ENCODE assay signal across 35 mouse cellular contexts in genomic region chr9:66383417-66383816, GRCm38 (mm10).
"Had no signal": no experiment of that assay in that cellular context is flagged by ENCODE, and none has a peak within 500 bp of the region (broad histone marks: within the 10 kb centered on the region; RNA-seq: fewer than 3 reads in every experiment).

No protein-coding gene starts in this region.

- H3K27me3 ChIP-seq: heart, embryonic 12.5 days; heart, embryonic 13.5 days; heart, embryonic 15.5 days; hindbrain, embryonic 12.5 days; hindbrain, embryonic 13.5 days; hindbrain, embryonic 15.5 days; intestine, embryonic 15.5 days; kidney, embryonic 15.5 days had no signal

- H3K4me3 ChIP-seq: heart, embryonic 12.5 days; heart, embryonic 13.5 days; heart, embryonic 15.5 days; hindbrain, embryonic 10.5 days; hindbrain, embryonic 12.5 days; hindbrain, embryonic 13.5 days; hindbrain, embryonic 15.5 days; intestine, embryonic 15.5 days; kidney, embryonic 15.5 days; layer of hippocampus, adult 2 months; left cerebral cortex, adult 2 months had no signal

- H3K4me1 ChIP-seq: heart, embryonic 12.5 days; heart, embryonic 13.5 days; heart, embryonic 15.5 days; hindbrain, embryonic 10.5 days; hindbrain, embryonic 12.5 days; hindbrain, embryonic 13.5 days; hindbrain, embryonic 15.5 days; intestine, embryonic 15.5 days; kidney, embryonic 15.5 days had no signal

- H3K9ac ChIP-seq: heart, embryonic 12.5 days; heart, embryonic 13.5 days; heart, embryonic 15.5 days; hindbrain, embryonic 12.5 days; hindbrain, embryonic 13.5 days; hindbrain, embryonic 14.5 days; hindbrain, embryonic 15.5 days; intestine, embryonic 15.5 days; kidney, embryonic 15.5 days had no signal

- H3K4me2 ChIP-seq: heart, embryonic 11.5 days; heart, embryonic 12.5 days; heart, embryonic 13.5 days; heart, embryonic 15.5 days; hindbrain, embryonic 12.5 days; hindbrain, embryonic 13.5 days; hindbrain, embryonic 14.5 days; hindbrain, embryonic 15.5 days; intestine, embryonic 15.5 days; kidney, embryonic 15.5 days had no signal

- ATAC-seq: hindbrain, embryonic 16.5 days; hindbrain, postnatal 0 days; inflammation-experienced regulatory T-cells, adult 6 months; intestine, embryonic 15.5 days; intestine, embryonic 16.5 days; intestine, postnatal 0 days had no signal

- H3K9me3 ChIP-seq: heart, embryonic 12.5 days; heart, embryonic 13.5 days; heart, embryonic 15.5 days; hindbrain, embryonic 10.5 days; hindbrain, embryonic 12.5 days; hindbrain, embryonic 13.5 days; hindbrain, embryonic 15.5 days; intestine, embryonic 15.5 days; kidney, embryonic 15.5 days had no signal

- H3K36me3 ChIP-seq: intestine, embryonic 15.5 days had no signal

- DNase-seq: heart, postnatal 10 days; heart, postnatal 14 days; heart, postnatal 36 days; heart, postnatal 4 days; kidney, adult 11 months; kidney, adult 18-20 months; kidney, adult 2 months; kidney, adult 8-10 months; kidney, adult 9 months; kidney, postnatal 10 days; kidney, postnatal 14 days; kidney, postnatal 25 days; kidney, postnatal 36 days; kidney, postnatal 4 days; layer of hippocampus, adult 9-11 months; layer of hippocampus, postnatal 36 days had no signal

- H3K27ac ChIP-seq: heart, embryonic 13.5 days; heart, embryonic 15.5 days; hindbrain, embryonic 10.5 days; hindbrain, embryonic 12.5 days; hindbrain, embryonic 13.5 days; hindbrain, embryonic 14.5 days; hindbrain, embryonic 15.5 days; hindbrain, postnatal 0 days; intestine, embryonic 15.5 days; kidney, embryonic 15.5 days; kidney, postnatal 0 days; layer of hippocampus, adult 2 months; left cerebral cortex, adult 2 months had no signal
